Mouse (Mus musculus) liver, postnatal 0 days (tissue): ENCODE measurements around the gene Ppp5c.

Experiments
- CTCF ChIP-seq: sonication (generic); IDR thresholded peaks from 2 replicates; pipeline ENCODE4 v1.5.1; 2016; ENCODE audit warnings: antibody characterized with exemption, low read depth
- EP300 ChIP-seq: IDR thresholded peaks from 2 replicates; pipeline ENCODE4 v1.6.1; 2016; ENCODE audit warnings: antibody characterized with exemption, low read depth, mild to moderate bottlenecking

DNA sequence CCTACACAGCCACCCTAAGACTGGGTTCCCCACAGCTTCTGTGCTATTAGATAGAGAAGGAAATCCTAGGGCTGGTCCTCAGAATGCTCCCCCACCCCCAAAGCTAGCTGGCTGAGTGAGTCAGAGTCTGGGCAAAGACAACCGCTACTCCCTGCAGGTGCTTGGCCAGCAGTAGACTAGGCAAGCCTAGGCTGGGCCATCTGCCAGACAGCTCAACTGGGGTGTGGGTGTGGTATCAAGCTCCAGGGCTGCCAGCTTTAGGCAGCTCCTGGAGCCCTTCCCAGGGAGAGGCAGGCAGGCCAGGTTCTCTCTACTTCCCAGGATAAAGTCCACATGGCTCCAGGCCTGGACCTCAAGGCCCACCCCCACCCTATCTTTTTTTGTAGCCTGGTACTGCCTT is 10.7 kb downstream of the Ppp5c start:
- no peak for TF ChIP-seq CTCF
- TF ChIP-seq EP300, result no peak
